In the genomic region with DNA sequence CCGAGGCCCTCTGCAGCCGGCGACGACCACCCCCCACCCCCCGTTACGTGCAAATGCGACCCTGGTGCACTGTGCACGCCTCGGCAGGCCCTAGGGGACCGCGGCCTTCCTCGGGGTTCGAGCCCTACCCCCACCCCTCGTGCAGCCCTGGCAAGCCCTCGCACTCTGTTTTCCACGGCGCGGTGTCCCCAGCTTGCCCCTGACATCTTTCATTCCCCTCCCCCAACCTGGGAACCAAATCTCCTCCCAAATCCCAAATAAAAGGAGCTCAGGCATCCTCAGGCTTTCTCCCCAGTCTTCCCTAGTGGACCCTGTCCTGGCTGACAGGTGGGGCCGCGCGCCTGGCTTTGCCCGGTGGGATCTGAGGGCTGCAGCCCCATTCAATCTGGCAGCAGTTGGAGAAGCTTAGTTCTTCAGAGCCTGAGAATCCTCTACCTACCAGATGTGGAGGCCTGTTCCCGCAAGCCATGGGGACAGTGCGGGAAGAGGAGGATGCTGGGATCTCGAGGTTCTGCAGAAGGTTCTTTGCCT, we compare ENCODE assay signal across 7 mouse cellular contexts. TPM values are rescaled to one million over a fixed set of nuclear protein-coding genes. Genes with fewer than 3 reads are reported as not detected.
A peak's percentile ranks its signal among the peaks of the same experiment; 100 is the strongest.
DNase-seq lines count a peak whose midpoint lies in the region; ATAC-seq and TF ChIP-seq lines count a peak whose summit lies in the region.

A gene (minus strand): TSS at position 478 of the 531 bp plus-strand sequence.

- DNase-seq in lung, postnatal 0 days (ENCODE audit: low spot score), result no peak
- DNase-seq in lung, adult 18-20 months, result no peak
- no peak for DNase-seq in adrenal gland, postnatal 36 days
- no peak for DNase-seq in gastrocnemius, postnatal 10 days
- peak; percentile 75 for DNase-seq in intestine, embryonic 14.5 days (ENCODE audit: low spot score)
- DNase-seq in urinary bladder, postnatal 4 days (ENCODE audit: low spot score in 2 of 2), result no peak

- peak within 1 kb of the TSS; percentile 32 for H3K9ac ChIP-seq in lung, postnatal 0 days (replicated peaks; ENCODE audit: low read depth)
- peak within 1 kb of the TSS; percentile 69 for H3K9ac ChIP-seq in intestine, embryonic 14.5 days (ENCODE audit: low read length)

- ATAC-seq in lung, postnatal 0 days, result peak; percentile 66
- ATAC-seq in intestine, embryonic 14.5 days (replicated peaks; ENCODE audit: low FRiP score, low TSS enrichment, low read depth), result peak; percentile 69

- peak within 1 kb of the TSS; percentile 72 for H3K27ac ChIP-seq in lung, postnatal 0 days (ENCODE audit: low read length)
- H3K27ac ChIP-seq in intestine, embryonic 14.5 days (ENCODE audit: low read depth), result peak within 1 kb of the TSS; percentile 70

- peak within 1 kb of the TSS; percentile 68 for H3K4me3 ChIP-seq in lung, postnatal 0 days (ENCODE audit: low read depth, low read length)
- peak within 1 kb of the TSS; percentile 84 for H3K4me3 ChIP-seq in intestine, embryonic 14.5 days (ENCODE audit: low read depth, low read length)
- peak within 1 kb of the TSS; percentile 99 for H3K4me3 ChIP-seq in megakaryocyte, embryonic 14.5 days (replicated peaks)

- peak within 1 kb of the TSS; percentile 96 for H3K4me2 ChIP-seq in lung, postnatal 0 days (replicated peaks; ENCODE audit: low read depth, low read length)
- H3K4me2 ChIP-seq in intestine, embryonic 14.5 days (ENCODE audit: low read length), result peak within 1 kb of the TSS; percentile 97

- H3K4me1 ChIP-seq in lung, postnatal 0 days (ENCODE audit: insufficient read depth, low read depth, low read length), result peaks cover 21% of the 10 kb centered on the region
- H3K4me1 ChIP-seq in intestine, embryonic 14.5 days (replicated peaks; ENCODE audit: control insufficient read depth, insufficient read depth, low read length), result peaks cover 25% of the 10 kb centered on the region
- peaks cover 72% of the 10 kb centered on the region for H3K4me1 ChIP-seq in megakaryocyte, embryonic 14.5 days

- no peak for TF ChIP-seq EP300 in lung, postnatal 0 days (IDR thresholded peaks at IDR 0.05)

- H3K27me3 ChIP-seq in lung, postnatal 0 days (replicated peaks; ENCODE audit: insufficient read depth, low read length), result no peaks in the 10 kb centered on the region
- no peaks in the 10 kb centered on the region for H3K27me3 ChIP-seq in intestine, embryonic 14.5 days (replicated peaks; ENCODE audit: control insufficient read depth, insufficient read depth, low read length)
- peaks cover under 1% of the 10 kb centered on the region for H3K27me3 ChIP-seq in megakaryocyte, embryonic 14.5 days (replicated peaks)

- H3K9me3 ChIP-seq in lung, postnatal 0 days (ENCODE audit: low read length), result no peaks in the 10 kb centered on the region
- no peaks in the 10 kb centered on the region for H3K9me3 ChIP-seq in intestine, embryonic 14.5 days (ENCODE audit: control insufficient read depth, low read length)
- H3K9me3 ChIP-seq in megakaryocyte, embryonic 14.5 days, result peaks cover 8% of the 10 kb centered on the region

- H3K36me3 ChIP-seq in lung, postnatal 0 days (ENCODE audit: insufficient read depth, low read length), result no peaks in the 10 kb centered on the region
- H3K36me3 ChIP-seq in intestine, embryonic 14.5 days (ENCODE audit: control insufficient read depth, insufficient read depth, low read length), result peaks cover 18% of the 10 kb centered on the region
- peaks cover 34% of the 10 kb centered on the region for H3K36me3 ChIP-seq in megakaryocyte, embryonic 14.5 days (replicated peaks; ENCODE audit: low read length)

- WGBS in lung, postnatal 0 days, result under 1% methylated on average over 22 of the region's 25 CpGs
- under 1% methylated on average over 19 of the region's 25 CpGs for WGBS in intestine, embryonic 14.5 days

- TF ChIP-seq CTCF in lung, postnatal 0 days (IDR thresholded peaks at IDR 0.05), result no peak

RNA-seq across cellular contexts. Expression of the gene that starts here (rescaled TPM):
- 68.4 and 79.3 TPM in 2 replicates for polyA plus RNA-seq in lung, postnatal 0 days (2015; fragmentation: Nextera tagmentation; extraction: Ambion mirVana)
- 10 to 100 TPM; 56.9 to 62.5 TPM for total RNA-seq in adrenal gland, postnatal 36 days (2021)
- total RNA-seq in gastrocnemius, postnatal 10 days (2021), result 10 to 100 TPM; 40.3 to 43.3 TPM
- 14.5 and 17.0 TPM in 2 replicates for polyA plus RNA-seq in intestine, embryonic 14.5 days (2014; fragmentation: Nextera tagmentation; extraction: Ambion mirVana)
- polyA plus RNA-seq in megakaryocyte, embryonic 14.5 days (2012; ENCODE audit: insufficient read depth, low replicate concordance), result 11.6 and 65.1 TPM in 2 replicates
